Mouse (Mus musculus) midbrain, postnatal 0 days (tissue): ENCODE measurements around the gene Lrba. TPM values are rescaled to one million over a fixed set of nuclear protein-coding genes. Genes with fewer than 3 reads are reported as not detected.

Experiments used
- ATAC-seq: fragments of 200-750 bp; cut with Nextera tagmentation; 2 replicates; pipeline ENCODE4 v1.8.0; 2017; ENCODE audit warnings: moderate number of reproducible peaks, mild to moderate bottlenecking, moderate TSS enrichment, moderate library complexity; ENCODE audit not compliant: low FRiP score
- DNase-seq: peaks from one replicate; pipeline ENCODE4 v3.0.0-alpha.2; 2015; ENCODE audit warnings: low spot score
- H3K27ac ChIP-seq: fragments of 300-500 bp; sonication (generic); 2 replicates; pipeline ENCODE4 v1.5.1; 2014; ENCODE audit warnings: low read depth, mild to moderate bottlenecking, low read length, mixed read lengths
- H3K27me3 ChIP-seq: fragments of 300-500 bp; sonication (generic); 2 replicates; pipeline ENCODE4 v1.6.1; 2014; ENCODE audit warnings: low read length, control low read depth, mixed read lengths; ENCODE audit not compliant: insufficient read depth
- H3K36me3 ChIP-seq: fragments of 300-500 bp; sonication (generic); 2 replicates; pipeline ENCODE4 v1.6.1; 2014; ENCODE audit warnings: low read length, control low read depth, mixed read lengths; ENCODE audit not compliant: insufficient read depth
- H3K4me1 ChIP-seq: fragments of 300-500 bp; sonication (generic); 2 replicates; pipeline ENCODE4 v1.6.1; 2014; ENCODE audit warnings: mild to moderate bottlenecking, control low read depth, antibody characterized with exemption, low read length, mixed read lengths; ENCODE audit not compliant: insufficient read depth
- H3K4me2 ChIP-seq: fragments of 300-500 bp; sonication (generic); 2 replicates; pipeline ENCODE4 v1.6.1; 2014; ENCODE audit warnings: low read depth, mild to moderate bottlenecking, low read length, mixed read lengths; ENCODE audit not compliant: poor library complexity, severe bottlenecking
- H3K4me3 ChIP-seq: fragments of 300-500 bp; sonication (generic); 2 replicates; pipeline ENCODE4 v1.5.1; 2014; ENCODE audit warnings: low read depth, mild to moderate bottlenecking, low read length, moderate library complexity
- H3K9ac ChIP-seq: fragments of 300-500 bp; sonication (generic); replicated peaks from 2 replicates; pipeline ENCODE4 v1.6.1; 2014; ENCODE audit warnings: mild to moderate bottlenecking, low read length, moderate library complexity, mixed read lengths; ENCODE audit not compliant: poor library complexity, severe bottlenecking
- H3K9me3 ChIP-seq: fragments of 300-500 bp; sonication (generic); 2 replicates; pipeline ENCODE4 v1.6.1; 2016; ENCODE audit warnings: low read length, control low read depth
- CTCF ChIP-seq: IDR thresholded peaks from 2 replicates; pipeline ENCODE4 v1.5.1; 2016; ENCODE audit warnings: antibody characterized with exemption, mild to moderate bottlenecking
- WGBS: fragments of 180-500 bp; shearing (Covaris S2); extraction: QIAGEN DNeasy Blood & Tissue Kit; methylation state at CpG from one replicate; pipeline ENCODE4 v1.1.7; 2014; 5-methylcytosine and 5-hydroxymethylcytosine counted together
- polyA plus RNA-seq: library from polyadenylated mRNA; unstranded; fragments of >200 nt; fragmentation: Nextera tagmentation; extraction: Ambion mirVana; gene quantifications from 2 replicates; pipeline ENCODE4 v1.2.1, GENCODE M21; 2015
- total RNA-seq: library from RNA; depleted of rRNA; stranded (reverse); fragments of >200 nt; gene quantifications from 2 replicates; pipeline ENCODE4 v1.2.3, GENCODE M21; 2014

Lrba gene
- total and polyA plus RNA-seq, 2 experiments from 2014 or later = 3.1 to 24.3 TPM

DNA sequence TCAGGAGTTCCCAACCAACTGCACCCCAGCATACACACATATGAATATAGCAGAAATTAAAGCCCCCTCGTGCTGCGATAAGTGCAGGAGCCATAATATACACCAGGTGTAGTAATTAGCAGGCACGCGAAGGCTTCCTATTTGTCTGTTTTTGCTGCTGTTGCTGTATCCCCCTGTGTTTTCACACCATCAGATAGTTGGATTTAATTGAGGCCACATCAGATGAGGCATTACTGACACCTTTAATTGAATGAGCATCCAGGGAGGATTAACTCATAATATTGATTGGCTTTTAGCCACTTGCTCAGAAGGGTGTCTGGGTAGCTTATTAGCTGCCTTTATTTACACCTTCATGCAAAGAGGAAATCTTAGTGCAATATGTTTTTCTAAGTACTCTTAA lies 515.3 kb downstream of the Lrba start:
- no peak overlapping the region for H3K4me2 ChIP-seq
- no peaks in the 10 kb centered on the region for H3K4me1 ChIP-seq
- WGBS = 54% methylated on average over 4 of the region's 4 CpGs
- H3K36me3 ChIP-seq = no peaks in the 10 kb centered on the region; the same call in 1 of the 2 replicates
- H3K27me3 ChIP-seq = no peaks in the 10 kb centered on the region
- no peak overlapping the region for H3K4me3 ChIP-seq
- TF ChIP-seq CTCF = no peak
- H3K9ac ChIP-seq = no peak overlapping the region
- H3K27ac ChIP-seq = no peak overlapping the region
- ATAC-seq (no peak), DNase-seq (peak; percentile 69)
- H3K9me3 ChIP-seq = no peaks in the 10 kb centered on the region

DNA sequence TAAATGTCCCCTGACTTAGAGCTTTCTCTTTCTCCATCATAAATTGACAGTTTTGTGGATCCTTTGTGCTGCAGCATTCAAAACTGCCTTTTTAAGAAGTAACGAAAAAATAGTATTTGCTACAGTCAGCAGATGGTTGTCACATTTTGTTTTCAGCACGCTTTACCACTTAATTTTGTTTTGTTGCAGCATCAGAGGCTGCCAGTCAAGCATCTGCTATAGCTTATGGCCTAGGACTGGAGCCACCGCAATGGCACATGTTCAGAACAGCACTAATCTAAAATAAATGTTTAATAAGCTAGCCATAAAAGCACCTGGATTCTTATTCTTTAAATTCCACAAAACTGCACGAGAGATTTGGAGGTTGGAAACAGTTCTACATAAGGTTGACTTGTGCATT lies 520.9 kb downstream of the Lrba start:
- WGBS = 44% methylated on average over 4 of the region's 4 CpGs
- Histone ChIP-seq H3K4me2 (no peak overlapping the region), H3K4me3 (no peak overlapping the region), H3K9ac (no peak overlapping the region), H3K9me3 (no peaks in the 10 kb centered on the region), H3K27ac (no peak overlapping the region), H3K36me3 (no peaks in the 10 kb centered on the region; the same call in 1 of the 2 replicates), H3K27me3 (no peaks in the 10 kb centered on the region), H3K4me1 (0 out of 2 replicates have a peak, but pooled peaks cover 3% of the 10 kb centered on the region)
- no peak for TF ChIP-seq CTCF
- ATAC-seq = no peak
- peak; percentile 80 for DNase-seq

GRCm38 (mm10) chr3:86745769-86746512 lies 521.5 kb downstream of the Lrba start:
- no peak overlapping the region; the same call in 1 of the 2 replicates for H3K9ac ChIP-seq
- TF ChIP-seq CTCF = no peak
- H3K27me3 ChIP-seq = no peaks in the 10 kb centered on the region
- H3K36me3 ChIP-seq = no peaks in the 10 kb centered on the region; the same call in 1 of the 2 replicates
- DNase-seq = peak; percentile 67
- H3K27ac ChIP-seq = peak overlapping the region; percentile 55
- H3K9me3 ChIP-seq = no peaks in the 10 kb centered on the region
- no peak overlapping the region for H3K4me3 ChIP-seq
- H3K4me1 ChIP-seq = 0 out of 2 replicates have a peak, but pooled peaks cover 3% of the 10 kb centered on the region
- no peak overlapping the region for H3K4me2 ChIP-seq
- ATAC-seq = no peak
- 25% methylated on average over 10 of the region's 10 CpGs for WGBS

DNA sequence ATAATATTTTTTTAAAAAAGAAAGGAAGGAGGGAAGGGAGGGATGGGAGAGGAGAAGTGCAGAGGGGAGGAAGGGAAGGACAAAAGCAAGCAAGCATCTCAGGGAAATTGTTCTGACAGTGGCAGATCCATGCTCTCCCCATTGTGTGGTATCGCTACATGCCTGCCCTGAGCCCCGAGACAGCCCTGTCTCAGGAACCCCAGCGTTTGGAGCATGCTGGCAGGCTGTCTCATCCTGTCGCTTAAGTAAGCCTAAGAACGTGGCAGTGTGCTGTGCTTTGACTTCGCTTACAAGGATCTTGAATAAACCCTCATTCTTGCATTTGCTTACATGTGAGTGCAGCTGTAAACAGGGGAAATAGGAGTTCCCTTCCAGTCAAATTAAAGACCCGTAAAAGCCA lies 526.2 kb downstream of the Lrba start:
- H3K9ac ChIP-seq = no peak overlapping the region
- H3K4me2 ChIP-seq = peak overlapping the region; percentile 20
- no peak for DNase-seq
- 20% methylated on average over 7 of the region's 7 CpGs for WGBS
- no peak for TF ChIP-seq CTCF
- no peak overlapping the region for H3K27ac ChIP-seq
- no peak overlapping the region for H3K4me3 ChIP-seq
- no peaks in the 10 kb centered on the region for H3K27me3 ChIP-seq
- no peak for ATAC-seq
- 0 out of 2 replicates have a peak, but pooled peaks cover 3% of the 10 kb centered on the region for H3K4me1 ChIP-seq
- no peaks in the 10 kb centered on the region for H3K36me3 ChIP-seq
- no peaks in the 10 kb centered on the region for H3K9me3 ChIP-seq

- Histone ChIP-seq H3K4me1 (no peaks in the 10 kb centered on the region), H3K27me3 (no peaks in the 10 kb centered on the region), H3K36me3 (no peaks in the 10 kb centered on the region), H3K9ac (no peak overlapping the region), H3K4me3 (no peak overlapping the region), H3K4me2 (no peak overlapping the region), H3K27ac (no peak overlapping the region), H3K9me3 (no peaks in the 10 kb centered on the region)
- ATAC-seq (no peak), DNase-seq (no peak)
- WGBS = 60% methylated on average over 6 of the region's 6 CpGs
- no peak for TF ChIP-seq CTCF
Observed at GRCm38 (mm10) chr3:86754178-86754577, 529.7 kb downstream of the Lrba start.
